Mouse (Mus musculus) spleen, adult 2 months (tissue): ENCODE measurements around the gene Sumo2.

Experiments used
- CTCF ChIP-seq: fragments of 200-500 bp; IDR thresholded peaks from 2 replicates; pipeline ENCODE4 v1.5.1; 2011; ENCODE audit warnings: mild to moderate bottlenecking, inconsistent platforms; ENCODE audit not compliant: insufficient read depth, insufficient read length, insufficient replicate concordance; ENCODE audit errors: extremely low read depth
- POLR2A ChIP-seq: fragments of 200-500 bp; IDR thresholded peaks from 2 replicates; pipeline ENCODE4 v1.6.1; 2011; ENCODE audit warnings: low read depth, low read length, inconsistent platforms

DNA sequence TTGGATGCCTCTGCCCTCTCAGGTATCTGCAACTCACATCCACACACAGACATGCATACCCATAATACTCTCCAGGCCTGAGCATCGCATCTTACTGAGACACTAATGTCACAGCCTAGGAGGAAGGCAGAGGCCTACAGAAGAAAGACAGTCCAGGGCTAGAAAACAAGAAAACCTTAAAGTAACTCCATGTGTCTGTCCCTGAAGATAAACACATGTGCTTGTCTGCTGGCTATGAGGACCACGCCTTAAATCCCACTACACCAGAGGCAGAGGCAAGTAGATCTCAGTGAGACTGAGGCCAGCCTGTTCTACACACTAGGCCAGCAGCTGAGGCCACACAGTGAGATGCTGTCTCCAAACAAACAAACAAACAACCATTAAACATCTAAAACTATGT lies 25.0 kb downstream of the Sumo2 start:
- TF ChIP-seq POLR2A: no peak
- no peak for TF ChIP-seq CTCF
